Mouse (Mus musculus) gastrocnemius, postnatal 14 days (tissue): ENCODE data around the gene Dglucy. TPM values are rescaled to one million over a fixed set of nuclear protein-coding genes. Genes with fewer than 3 reads are reported as not detected.
A peak's percentile ranks its signal among the peaks of the same experiment; 100 is the strongest.

Experiments
- DNase-seq: peaks from one replicate; pipeline ENCODE4 v3.0.0; 2021; ENCODE audit warnings: mixed read lengths
- intact Hi-C: fragments of 180-260 bp; cut with DNase I; formaldehyde crosslinking; loops from one replicate; pipeline ENCODE4 v1.15.1; 2025; ENCODE audit warnings: low total_unique reads
- total RNA-seq, 2 experiments: library from RNA; stranded (reverse); gene quantifications; 2 replicates each; pipeline ENCODE4 v1.2.3; 2021

Dglucy gene
- total RNA-seq, 2 experiments from 2014 or later = 5.9 to 6.5 TPM

- DNase-seq = no peak
- intact Hi-C loops = no loop called here
Observed at GRCm38 (mm10) chr12:100903761-100904160, 124.9 kb downstream of the Dglucy start.

DNA sequence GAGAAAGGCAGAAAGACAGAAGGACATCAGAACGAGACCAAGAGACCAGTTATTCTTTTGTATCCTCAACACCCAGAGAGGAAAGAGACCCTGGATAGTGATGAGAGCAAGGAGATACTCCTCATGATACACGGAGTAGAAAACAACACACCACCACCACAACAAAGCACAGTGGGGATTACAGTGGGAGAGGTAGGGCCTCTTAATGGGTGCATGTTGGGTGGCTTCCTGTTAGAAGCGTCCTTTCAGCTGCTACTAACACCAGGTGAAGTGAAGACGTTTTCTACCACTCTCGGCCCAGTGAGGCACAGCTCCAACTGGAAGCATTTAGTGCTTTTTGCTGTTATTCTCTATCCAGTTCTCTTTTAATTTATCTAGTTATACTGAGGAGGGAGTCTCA, 128.0 kb downstream of the Dglucy start:
- intact Hi-C loops = loop anchor here (5.0 kb wide), 1 partner anchor 40 kb away; no protein-coding TSS in a partner anchor

DNA sequence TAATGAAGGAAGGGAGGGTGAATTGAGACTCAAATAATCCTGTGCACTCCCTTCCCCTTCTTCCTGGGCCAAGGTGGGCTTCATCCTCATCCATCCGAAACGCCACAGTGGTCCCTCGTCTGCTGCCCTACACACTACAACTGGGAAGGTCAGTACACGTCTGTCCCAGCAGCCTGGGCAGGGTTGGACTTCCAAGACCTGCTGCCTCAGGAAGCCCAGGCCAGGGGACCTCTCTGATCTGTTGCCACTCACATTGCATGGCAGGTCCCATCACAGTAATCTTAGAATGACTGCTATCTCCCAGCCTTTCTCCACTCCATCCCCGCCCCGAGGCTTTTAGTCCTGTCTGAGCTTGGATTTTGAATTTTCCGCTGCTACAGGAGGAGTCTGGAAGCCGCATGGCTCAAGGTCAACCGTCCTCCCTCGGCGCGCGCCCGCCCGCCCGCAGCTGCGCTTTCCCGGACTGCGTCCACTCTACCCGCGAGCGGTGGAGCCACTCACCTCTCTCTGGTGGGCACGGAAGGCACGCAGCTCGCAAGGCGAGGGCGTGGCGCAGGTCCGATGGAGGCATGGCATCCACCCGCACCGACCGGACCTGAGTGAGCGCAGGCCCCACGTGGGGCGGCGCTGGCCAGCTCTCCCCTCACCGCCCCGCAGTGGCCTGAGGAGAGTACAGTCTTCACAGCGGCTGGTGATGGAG, 128.9 kb downstream of the Dglucy start, which contains the start of gene Gpr68:
Gene Gpr68, minus strand, starts transcription at position 601 of the 700 bp plus-strand sequence.
- intact Hi-C loops = loop anchor here (5.0 kb wide), 1 partner anchor 40 kb away; no protein-coding TSS in a partner anchor
- peak; percentile 12 for DNase-seq

More for the DNA sequence above, 128.0 kb downstream of the Dglucy start:
- DNase-seq = no peak

GRCm38 (mm10) chr12:100908298-100909034, 129.6 kb downstream of the Dglucy start:
- no peak for DNase-seq
- intact Hi-C loops = loop anchor here (5.0 kb wide), 1 partner anchor 41 kb away; no protein-coding TSS in a partner anchor

DNA sequence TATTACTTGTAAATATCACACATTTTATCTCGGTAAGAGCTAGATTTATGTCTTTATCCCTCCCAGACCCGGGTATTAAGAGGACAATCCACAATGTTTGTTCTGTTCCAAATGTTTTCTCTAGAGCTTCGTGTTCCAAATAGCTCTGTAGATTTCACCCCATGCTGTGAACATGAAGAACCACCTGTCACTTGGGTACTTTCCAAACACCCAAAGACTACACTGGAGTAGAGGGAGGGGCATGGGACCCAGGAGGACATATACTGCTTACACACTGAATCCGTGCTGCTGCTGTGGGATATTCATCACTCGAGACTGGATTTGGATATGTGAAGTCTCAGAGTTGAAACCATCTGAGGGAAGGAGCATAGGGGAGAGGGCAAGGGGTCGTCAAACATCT, 130.9 kb downstream of the Dglucy start:
- intact Hi-C loops = loop anchor here (5.0 kb wide), 1 partner anchor 42 kb away; no protein-coding TSS in a partner anchor
- no peak for DNase-seq

DNA sequence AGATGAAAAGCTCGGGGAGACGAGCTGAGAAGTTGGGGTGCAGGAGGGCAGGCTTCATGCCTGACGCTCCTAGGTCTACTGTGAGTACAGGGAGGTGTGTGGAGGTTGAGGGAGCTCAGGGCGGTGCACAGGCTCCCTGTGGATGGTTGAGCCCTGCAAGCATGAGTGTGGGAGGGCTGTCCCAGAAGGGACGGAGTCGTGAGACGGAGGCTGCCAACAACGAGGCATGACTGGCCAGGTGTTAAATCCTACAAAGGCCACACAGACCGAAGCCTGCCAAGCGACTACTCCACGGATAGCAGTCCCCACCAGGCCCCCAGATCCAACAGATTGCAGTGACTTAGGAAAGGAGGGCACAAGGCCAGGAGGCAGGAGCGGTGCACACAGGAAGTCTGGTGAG, 131.9 kb downstream of the Dglucy start:
- intact Hi-C loops = no loop called here

GRCm38 (mm10) chr12:100924646-100925339, 145.9 kb downstream of the Dglucy start:
- DNase-seq = no peak
- intact Hi-C loops = loop anchor here (2.0 kb wide), 1 partner anchor 74 kb away; no protein-coding TSS in a partner anchor

More for the DNA sequence above, 131.9 kb downstream of the Dglucy start:
- DNase-seq = no peak

DNA sequence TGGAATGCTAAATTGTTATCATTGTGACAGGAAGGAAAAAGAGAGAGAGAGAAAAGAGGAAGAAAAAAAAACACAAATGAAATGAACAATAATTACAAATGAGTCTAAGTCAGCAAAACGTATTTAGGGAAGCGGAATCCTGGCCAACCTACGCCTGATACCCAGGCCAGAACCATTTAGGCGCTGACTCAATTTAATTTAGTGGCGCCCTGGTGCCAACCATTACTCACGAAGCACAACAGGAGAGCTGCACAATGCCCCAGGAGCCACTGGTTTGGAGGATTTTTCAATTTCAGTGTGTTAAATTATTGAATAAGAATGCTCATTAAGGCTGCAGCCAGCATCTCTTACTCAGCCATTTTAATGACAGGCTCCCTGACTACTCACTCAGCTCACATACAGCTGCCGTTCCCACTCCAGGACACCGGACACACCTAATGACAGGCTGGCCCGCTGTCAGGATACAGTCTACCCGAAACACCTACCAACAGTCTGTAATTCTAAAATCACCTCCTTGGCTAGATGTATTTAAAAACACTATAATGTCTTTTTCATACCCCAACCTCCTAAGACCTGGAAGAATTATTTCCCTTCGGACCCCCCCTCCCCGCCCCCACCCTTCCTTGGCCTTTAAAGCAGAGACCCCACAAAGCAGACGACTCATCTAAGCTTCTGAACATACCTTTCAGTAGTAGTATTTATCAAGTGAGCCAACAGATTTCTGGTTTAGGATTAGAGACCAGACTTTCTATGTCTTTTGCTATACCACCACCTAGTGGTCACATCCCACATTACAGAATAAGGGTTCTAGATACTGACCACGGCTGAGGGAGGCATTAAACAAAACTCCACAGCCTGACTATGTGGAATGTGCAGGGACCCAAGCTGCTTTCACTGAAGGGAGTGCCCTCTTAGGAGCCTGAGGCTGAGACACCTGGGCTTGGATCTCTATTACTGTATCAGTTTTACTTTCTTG, 147.1 kb downstream of the Dglucy start:
- DNase-seq = no peak

GRCm38 (mm10) chr12:100928286-100928685, 149.4 kb downstream of the Dglucy start:
- intact Hi-C loops = no loop called here

More for the DNA sequence above, 147.1 kb downstream of the Dglucy start:
- intact Hi-C loops = loop anchor here (2.0 kb wide), 1 partner anchor 75 kb away; no protein-coding TSS in a partner anchor

DNA sequence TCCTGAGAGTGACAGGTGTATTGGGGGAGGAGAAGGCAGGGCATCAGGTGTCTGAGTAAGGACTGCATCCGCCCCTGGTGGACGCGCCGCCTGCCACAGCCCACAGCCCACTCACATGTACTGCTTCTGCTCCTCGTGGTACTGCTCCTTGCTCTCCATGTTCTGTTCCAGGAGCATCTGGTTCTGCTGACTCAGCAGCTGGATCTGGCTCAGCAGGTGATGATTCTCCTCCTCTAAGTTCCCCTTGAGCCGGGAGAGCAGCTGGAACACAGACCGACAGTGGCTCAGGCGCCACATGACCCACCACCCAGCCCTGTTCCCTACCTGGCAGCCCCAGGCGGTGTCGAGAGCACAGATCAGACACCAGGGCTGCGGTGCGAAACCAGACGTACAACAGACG, 152.8 kb downstream of the Dglucy start:
- intact Hi-C loops = no loop called here
- DNase-seq = no peak

More at GRCm38 (mm10) chr12:100928286-100928685, 149.4 kb downstream of the Dglucy start:
- no peak for DNase-seq

DNA sequence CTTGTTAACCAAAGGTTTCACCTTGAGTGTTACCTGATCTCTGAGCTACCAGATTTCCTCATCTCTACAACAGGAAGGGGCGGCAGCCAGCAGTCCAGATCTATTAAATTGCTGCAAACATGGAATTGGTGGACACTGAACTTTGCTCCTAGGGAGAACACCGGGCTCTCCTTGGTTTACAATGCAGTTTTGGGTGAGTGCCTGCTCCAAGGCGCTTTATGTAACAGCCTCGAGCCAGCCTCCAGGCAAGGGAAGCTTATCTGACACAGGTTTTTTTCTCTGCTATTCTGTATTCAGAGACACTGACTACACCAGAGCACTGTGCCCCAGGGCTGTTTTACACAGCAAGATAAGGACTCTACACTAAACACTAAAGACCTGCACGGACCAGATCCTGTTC, 155.9 kb downstream of the Dglucy start:
- no peak for DNase-seq
- intact Hi-C loops = loop anchor here (5.0 kb wide), 1 partner anchor 98 kb away; no protein-coding TSS in a partner anchor

- peak; percentile 69 for DNase-seq
- intact Hi-C loops = loop anchor here (5.0 kb wide), 1 partner anchor 96 kb away; no protein-coding TSS in a partner anchor
Observed at GRCm38 (mm10) chr12:100936116-100936515, 157.3 kb downstream of the Dglucy start.

DNA sequence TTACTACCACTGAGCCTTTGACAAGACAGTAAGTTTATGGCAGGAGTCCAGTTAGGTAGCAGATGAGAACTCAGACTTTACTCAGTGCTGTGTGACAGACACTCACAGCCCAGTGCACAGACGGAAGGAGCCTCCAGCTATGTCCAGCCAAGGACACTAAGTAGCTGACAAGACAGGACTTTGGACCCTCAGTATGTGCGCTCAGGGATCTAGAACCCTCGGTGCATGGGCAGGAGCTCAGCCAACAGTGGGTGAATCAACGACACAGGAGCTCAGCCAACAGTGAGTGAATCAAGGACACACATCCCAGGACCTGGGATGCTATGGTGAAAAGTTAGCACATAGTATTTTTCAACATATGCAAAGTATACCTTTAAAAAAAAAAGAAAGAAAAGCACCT, 157.9 kb downstream of the Dglucy start:
- intact Hi-C loops = loop anchor here (5.0 kb wide), 1 partner anchor 96 kb away; no protein-coding TSS in a partner anchor
- DNase-seq = no peak

- peak; percentile 25 for DNase-seq
- intact Hi-C loops = loop anchor here (5.0 kb wide), 1 partner anchor 95 kb away; no protein-coding TSS in a partner anchor
Observed at GRCm38 (mm10) chr12:100937441-100938360, 158.8 kb downstream of the Dglucy start.

DNA sequence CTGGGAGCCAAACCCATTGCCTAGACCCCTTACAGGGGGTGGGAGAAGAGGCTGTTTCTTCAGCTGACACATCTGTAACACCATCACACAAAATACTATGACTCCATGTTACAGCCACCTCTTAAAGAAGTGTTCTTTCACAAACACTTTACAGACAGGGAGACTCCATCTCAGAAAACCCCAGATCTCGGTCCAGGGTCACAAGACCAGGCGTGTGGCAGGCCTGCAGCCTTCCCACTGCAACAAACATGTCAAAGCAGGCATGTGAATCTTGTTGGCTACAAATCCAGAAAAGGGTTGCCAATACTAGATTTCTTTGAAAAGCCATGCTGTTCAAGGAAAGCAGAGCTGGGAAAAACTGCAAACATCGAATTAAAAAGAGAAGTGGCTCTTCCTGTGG, 162.5 kb downstream of the Dglucy start:
- intact Hi-C loops = no loop called here

GRCm38 (mm10) chr12:100943146-100943545, 164.3 kb downstream of the Dglucy start:
- no peak for DNase-seq
- intact Hi-C loops = no loop called here

More for the DNA sequence above, 162.5 kb downstream of the Dglucy start:
- DNase-seq = no peak

DNA sequence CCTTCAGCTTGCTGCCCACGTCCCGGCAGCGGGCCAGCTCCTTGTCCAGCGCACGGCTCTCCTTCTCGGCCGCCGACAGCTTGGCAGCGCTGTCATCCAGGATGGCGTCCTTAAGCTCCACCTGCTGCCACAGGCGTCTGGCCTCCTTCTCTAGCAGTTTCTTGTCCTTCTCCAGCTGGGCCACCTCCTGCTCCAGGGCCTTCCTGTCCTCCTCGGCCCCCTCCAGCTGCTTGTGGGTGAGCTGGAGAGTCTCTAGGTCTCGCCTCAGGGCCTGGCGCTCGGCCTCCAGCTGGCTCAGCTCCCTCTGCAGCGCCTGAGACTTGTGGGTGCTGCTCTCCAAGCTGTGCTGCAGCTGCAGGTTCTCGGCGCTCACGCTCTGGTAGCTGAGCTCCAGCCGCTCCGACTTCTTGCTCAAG, 166.1 kb downstream of the Dglucy start:
- intact Hi-C loops = no loop called here
- DNase-seq = peak; percentile 43
